Mouse (Mus musculus): ENCODE measurements around the gene Tktl2.

Tktl2 gene

GRCm38 (mm10) chr8:66511537-66511936 lies at the start of gene Tktl2:
Tktl2 (plus strand) TSS chr8:66511756.
- DNase-seq (ENCODE audit: low read depth), result no peak

GRCm38 (mm10) chr8:66469821-66470220 lies 41.7 kb upstream of the Tktl2 start:
- DNase-seq (ENCODE audit: low read depth), result no peak

- DNase-seq (ENCODE audit: low read depth), result no peak
Measured at GRCm38 (mm10) chr8:66476880-66477279, 34.7 kb upstream of the Tktl2 start.

GRCm38 (mm10) chr8:66486084-66486763 lies 25.3 kb upstream of the Tktl2 start, which contains the start of gene Tma16:
Tma16 (minus strand) TSS chr8:66486530.
- DNase-seq (ENCODE audit: low read depth), result peak; percentile 93

- no peak for DNase-seq (ENCODE audit: low read depth)
Measured at GRCm38 (mm10) chr8:66488556-66488955, 23.0 kb upstream of the Tktl2 start.

GRCm38 (mm10) chr8:66490624-66491023 lies 20.9 kb upstream of the Tktl2 start:
- no peak for DNase-seq (ENCODE audit: low read depth)

- peak; percentile 15 for DNase-seq (ENCODE audit: low read depth)
Measured at GRCm38 (mm10) chr8:66494496-66494895, 17.1 kb upstream of the Tktl2 start.

- DNase-seq (ENCODE audit: low read depth), result peak; percentile 82
Measured at GRCm38 (mm10) chr8:66495726-66496125, 15.8 kb upstream of the Tktl2 start.

GRCm38 (mm10) chr8:66496998-66497577 lies 14.5 kb upstream of the Tktl2 start:
- DNase-seq (ENCODE audit: low read depth), result peak; percentile 79

- DNase-seq (ENCODE audit: low read depth), result no peak
Measured at GRCm38 (mm10) chr8:66503381-66503780, 8.2 kb upstream of the Tktl2 start.

- no peak for DNase-seq (ENCODE audit: low read depth)
Measured at GRCm38 (mm10) chr8:66519149-66519548, 7.6 kb downstream of the Tktl2 start.

- no peak for DNase-seq (ENCODE audit: low read depth)
Measured at GRCm38 (mm10) chr8:66520576-66520975, 9.0 kb downstream of the Tktl2 start.

- no peak for DNase-seq (ENCODE audit: low read depth)
Measured at GRCm38 (mm10) chr8:66550092-66550491, 38.5 kb downstream of the Tktl2 start.

Measured in NIH3T3 (cell line).